Mouse (Mus musculus) myocyte (in vitro differentiated cells): Measurements from ENCODE around the gene Atg3. TPM values are rescaled to one million over a fixed set of nuclear protein-coding genes. Genes with fewer than 3 reads are reported as not detected.
A peak's percentile ranks its signal among the peaks of the same experiment; 100 is the strongest.

Source experiments
- H3K27me3 ChIP-seq: one replicate; pipeline ENCODE4 v1.6.1; 2011; ENCODE audit not compliant: control insufficient read depth, insufficient read depth, insufficient read length
- H3K36me3 ChIP-seq: one replicate; pipeline ENCODE4 v1.6.1; 2011; ENCODE audit not compliant: control insufficient read depth, insufficient read depth
- H3K4me2 ChIP-seq: one replicate; pipeline ENCODE4 v1.6.1; 2011; ENCODE audit warnings: low read depth, control low read depth
- H3K4me3 ChIP-seq: one replicate; pipeline ENCODE4 v1.5.1; 2011; ENCODE audit warnings: mild to moderate bottlenecking, control low read depth, moderate library complexity
- H3K79me2 ChIP-seq: one replicate; pipeline ENCODE4 v1.6.1; 2011; ENCODE audit not compliant: control insufficient read depth, insufficient read depth
- H3ac ChIP-seq: one replicate; pipeline ENCODE4 v1.6.1; 2011; ENCODE audit not compliant: control insufficient read depth, insufficient read length
- CEBPB ChIP-seq: IDR thresholded peaks from 2 replicates; pipeline ENCODE4 v1.6.1; 2011; ENCODE audit warnings: mild to moderate bottlenecking, moderate library complexity; ENCODE audit not compliant: poor library complexity, insufficient read depth, severe bottlenecking
- E2F4 ChIP-seq: IDR thresholded peaks from one replicate; pipeline ENCODE4 v1.6.1; 2011; ENCODE audit warnings: mild to moderate bottlenecking, control low read depth, moderate library complexity; ENCODE audit not compliant: insufficient read depth
- MAX ChIP-seq: IDR thresholded peaks from one replicate; pipeline ENCODE4 v1.6.1; 2011; ENCODE audit warnings: low read depth, mild to moderate bottlenecking, control low read depth
- MYOD1 ChIP-seq, 3 experiments: IDR thresholded peaks; one replicate each; pipeline ENCODE4 v1.6.1; 2011; ENCODE audit warnings: control low read depth in 2 of 3, low read depth in 2 of 3, mild to moderate bottlenecking in 2 of 3, moderate library complexity in 1 of 3; ENCODE audit not compliant: insufficient read length in 2 of 3, control insufficient read depth in 1 of 3
- MYOG ChIP-seq, 3 experiments: IDR thresholded peaks; one replicate each; pipeline ENCODE4 v1.6.1; 2011; ENCODE audit warnings: control low read depth in 2 of 3, low read depth in 2 of 3, mild to moderate bottlenecking in 2 of 3; ENCODE audit not compliant: insufficient read length in 2 of 3, control insufficient read depth in 1 of 3, insufficient read depth in 1 of 3
- POLR2A ChIP-seq: IDR thresholded peaks from one replicate; pipeline ENCODE4 v1.6.1; 2011; ENCODE audit warnings: low read depth, mild to moderate bottlenecking, control low read depth, moderate library complexity; ENCODE audit not compliant: insufficient read length
- POLR2AphosphoS2 ChIP-seq: IDR thresholded peaks from one replicate; pipeline ENCODE4 v1.6.1; 2011; ENCODE audit warnings: low read depth, control low read depth; ENCODE audit not compliant: insufficient read length
- REST ChIP-seq: IDR thresholded peaks from one replicate; pipeline ENCODE4 v1.6.1; 2011; ENCODE audit warnings: mild to moderate bottlenecking, control low read depth, moderate library complexity; ENCODE audit not compliant: insufficient read depth, insufficient read length
- SRF ChIP-seq: IDR thresholded peaks from one replicate; pipeline ENCODE4 v1.6.1; 2011; ENCODE audit warnings: low read depth; ENCODE audit not compliant: control insufficient read depth, insufficient read length
- TCF12 ChIP-seq: IDR thresholded peaks from one replicate; pipeline ENCODE4 v1.6.1; 2011; ENCODE audit warnings: mild to moderate bottlenecking, control low read depth; ENCODE audit not compliant: poor library complexity, insufficient read depth, severe bottlenecking
- TCF3 ChIP-seq: IDR thresholded peaks from one replicate; pipeline ENCODE4 v1.6.1; 2011; ENCODE audit warnings: low read depth, control low read depth; ENCODE audit not compliant: insufficient read length
- USF1 ChIP-seq: IDR thresholded peaks from one replicate; pipeline ENCODE4 v1.6.1; 2011; ENCODE audit warnings: low read depth, mild to moderate bottlenecking, control low read depth, moderate library complexity
- polyA plus RNA-seq: library from polyadenylated mRNA; unstranded; fragments of >200 nt; fragmentation: generic; extraction: Trizol; gene quantifications from one replicate; pipeline ENCODE4 v1.2.1, GENCODE M21; 2012; ENCODE audit warnings: missing spikeins

The Atg3 gene
- polyA plus RNA-seq, 1 experiment, result 19.2 TPM

DNA sequence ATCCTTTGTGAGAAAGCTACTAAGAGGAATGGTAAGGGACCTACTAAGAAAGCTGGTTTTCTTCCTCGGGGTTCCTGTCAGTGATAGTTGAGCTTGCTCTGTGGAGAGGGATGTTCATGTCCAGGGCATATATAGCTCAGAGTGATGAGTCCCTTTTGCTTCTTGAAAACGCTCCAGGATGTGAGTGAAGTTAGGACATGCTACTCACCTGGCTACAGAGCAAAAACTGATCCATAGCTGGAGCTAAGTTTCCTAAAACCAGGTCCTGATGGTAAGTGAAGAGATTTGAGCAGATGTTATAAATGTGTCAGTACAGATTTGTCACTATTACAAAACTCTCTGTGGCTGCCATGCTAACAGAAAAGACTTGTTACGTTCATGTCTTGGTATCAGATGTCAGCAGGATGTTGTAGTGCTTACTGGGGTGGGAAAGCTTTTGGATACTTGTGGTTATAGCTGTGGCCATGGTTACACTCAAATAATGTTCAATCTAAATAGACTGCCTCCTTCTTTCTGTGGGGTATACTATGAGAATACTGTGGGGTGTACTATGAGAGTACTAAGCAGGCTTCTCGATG lies 65.9 kb downstream of the Atg3 start:
- no peak overlapping the region for H3ac ChIP-seq
- H3K36me3 ChIP-seq, result no peaks in the 10 kb centered on the region
- no peak overlapping the region for H3K4me3 ChIP-seq
- TF ChIP-seq TCF12 (no peak), E2F4 (no peak), MYOD1 (IDR thresholded peaks at IDR 0.05; ENCODE audit: control insufficient read depth in 1 of 3, insufficient read length in 2 of 3, low read depth in 2 of 3) (no peak)
- H3K27me3 ChIP-seq, result no peaks in the 10 kb centered on the region
- H3K4me2 ChIP-seq, result peak overlapping the region; percentile 10
- no peaks in the 10 kb centered on the region for H3K79me2 ChIP-seq

DNA sequence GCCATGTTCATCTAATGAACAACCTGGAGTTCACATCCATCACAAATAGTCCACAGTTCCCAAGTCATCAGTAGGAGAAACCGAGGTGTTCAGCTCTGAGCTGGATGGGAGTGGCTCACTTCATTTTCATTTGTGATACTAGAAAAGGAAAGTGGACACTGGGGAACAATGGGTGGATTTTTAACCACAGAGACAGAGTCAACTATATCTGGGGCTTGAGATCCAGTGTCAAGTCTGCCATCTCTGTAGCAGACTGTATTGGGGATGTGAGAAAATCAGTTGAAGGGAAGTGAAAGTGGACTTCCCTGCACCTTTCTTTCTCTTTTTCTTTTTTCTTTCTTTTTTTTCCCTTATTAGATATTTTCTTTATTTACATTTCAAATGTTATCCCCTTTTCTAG lies 68.4 kb downstream of the Atg3 start:
- H3K27me3 ChIP-seq, result no peaks in the 10 kb centered on the region
- TF ChIP-seq POLR2AphosphoS2 (no peak), MAX (no peak), MYOD1 (IDR thresholded peaks at IDR 0.05; ENCODE audit: control insufficient read depth in 1 of 3, insufficient read length in 2 of 3, low read depth in 2 of 3) (no peak), SRF (no peak), REST (no peak), MYOG (IDR thresholded peaks at IDR 0.05; ENCODE audit: control insufficient read depth in 1 of 3, insufficient read depth in 1 of 3, insufficient read length in 2 of 3, low read depth in 2 of 3) (no peak), TCF3 (no peak), CEBPB (no peak), USF1 (no peak), TCF12 (no peak), POLR2A (no peak), E2F4 (no peak)
- H3K4me3 ChIP-seq, result no peak overlapping the region
- H3ac ChIP-seq, result no peak overlapping the region
- no peak overlapping the region for H3K4me2 ChIP-seq
- no peaks in the 10 kb centered on the region for H3K79me2 ChIP-seq
- H3K36me3 ChIP-seq, result no peaks in the 10 kb centered on the region

DNA sequence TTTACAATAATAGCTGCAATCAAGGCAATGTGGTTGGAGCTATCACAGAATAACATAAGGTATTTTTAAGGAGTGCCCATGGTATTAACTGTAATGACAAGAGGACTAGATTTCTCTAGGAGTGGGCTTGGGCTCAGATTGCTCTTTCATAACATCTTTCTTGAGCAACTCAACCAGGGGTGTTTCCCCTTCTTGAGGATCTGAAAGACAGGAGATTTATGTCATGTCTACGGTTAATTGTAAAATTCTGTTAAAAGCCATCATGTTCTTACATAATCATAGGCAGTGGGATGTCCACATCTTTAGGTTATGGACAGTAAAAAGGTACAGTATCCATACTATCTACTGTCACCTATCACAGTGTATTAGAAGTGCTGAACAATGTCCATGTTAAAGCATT lies 72.7 kb downstream of the Atg3 start:
- no peak overlapping the region for H3K4me2 ChIP-seq
- H3ac ChIP-seq, result no peak overlapping the region

DNA sequence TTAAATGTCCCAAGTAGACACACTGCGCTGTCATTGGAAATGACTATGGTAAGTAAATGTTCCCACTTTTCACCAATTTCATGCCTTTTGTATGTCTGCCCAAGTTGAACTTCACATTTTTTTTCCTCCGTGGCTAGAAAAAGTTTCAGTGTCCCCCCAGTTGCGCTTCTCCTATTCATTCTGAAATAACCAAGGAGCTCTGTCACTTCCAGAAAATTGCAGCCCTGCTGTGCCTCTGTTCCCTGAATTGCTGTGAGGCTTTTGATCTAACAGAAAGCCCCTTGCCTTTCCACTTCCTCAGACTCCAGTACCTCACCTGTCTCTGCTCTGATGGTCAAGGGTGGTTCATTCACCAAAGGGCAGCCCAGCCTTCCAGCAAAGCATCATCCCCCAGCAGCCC lies 74.4 kb downstream of the Atg3 start:
- H3K27me3 ChIP-seq, result no peaks in the 10 kb centered on the region
- no peaks in the 10 kb centered on the region for H3K36me3 ChIP-seq
- no peak overlapping the region for H3K4me3 ChIP-seq
- no peak for TF ChIP-seq USF1
- H3K79me2 ChIP-seq, result no peaks in the 10 kb centered on the region
- no peak overlapping the region for H3ac ChIP-seq
- no peak overlapping the region for H3K4me2 ChIP-seq

More for the DNA sequence above, 72.7 kb downstream of the Atg3 start:
- no peaks in the 10 kb centered on the region for H3K27me3 ChIP-seq
- H3K4me3 ChIP-seq, result no peak overlapping the region
- H3K36me3 ChIP-seq, result no peaks in the 10 kb centered on the region
- TF ChIP-seq MAX (no peak), CEBPB (no peak), POLR2AphosphoS2 (no peak), MYOG (IDR thresholded peaks at IDR 0.05; ENCODE audit: control insufficient read depth in 1 of 3, insufficient read depth in 1 of 3, insufficient read length in 2 of 3, low read depth in 2 of 3) (no peak), E2F4 (no peak), TCF12 (no peak), POLR2A (no peak), MYOD1 (IDR thresholded peaks at IDR 0.05; ENCODE audit: control insufficient read depth in 1 of 3, insufficient read length in 2 of 3, low read depth in 2 of 3) (no peak), REST (no peak), SRF (no peak), TCF3 (no peak), USF1 (no peak)
- no peaks in the 10 kb centered on the region for H3K79me2 ChIP-seq

Other genes starting within 250 kb of the Atg3 start
- gene Cd200r3, start 215.1 kb upstream of the Atg3 start, polyA plus RNA-seq, result not detected
- 21.7 TPM for gene Ccdc80, start 65.4 kb upstream of the Atg3 start, polyA plus RNA-seq
- gene Slc35a5, start 79 bp upstream of the Atg3 start, polyA plus RNA-seq, result 2.5 TPM
- 0.02 TPM for gene Btla, start 65.5 kb downstream of the Atg3 start, polyA plus RNA-seq